12 mouse cellular contexts compared by ENCODE assay signal in the genomic region with DNA sequence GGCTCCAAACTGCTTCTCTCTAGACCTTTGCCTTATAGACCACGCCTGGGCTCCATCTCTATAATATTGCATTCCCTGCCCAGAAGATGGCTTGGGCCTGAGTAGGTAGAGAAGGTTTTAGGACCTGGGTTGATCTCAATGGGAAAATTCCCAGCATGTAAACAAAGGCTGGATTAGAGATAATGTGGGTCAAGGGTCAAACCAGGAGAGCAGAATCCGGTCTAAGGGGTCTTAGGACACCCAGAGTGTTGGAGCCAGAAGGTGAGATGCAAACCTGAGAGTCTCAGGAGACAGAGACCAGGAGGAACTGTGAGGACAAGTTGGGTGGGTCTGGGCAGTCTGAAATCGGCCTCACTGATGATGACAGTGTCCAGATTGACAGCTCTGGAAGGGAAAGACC. TPM values are rescaled to one million over a fixed set of nuclear protein-coding genes. Genes with fewer than 3 reads are reported as not detected.
DNase-seq lines count a peak whose midpoint lies in the region; ATAC-seq and TF ChIP-seq lines count a peak whose summit lies in the region.
"Had no signal": no experiment of that assay in that cellular context is flagged by ENCODE, and none has a peak within 500 bp of the region (broad histone marks: within the 10 kb centered on the region; RNA-seq: fewer than 3 reads in every experiment).

No protein-coding gene starts in this region.

- DNase-seq in hindbrain, embryonic 10.5 days (ENCODE audit: low spot score): no peak
- no peak for DNase-seq in lung, postnatal 0 days (ENCODE audit: low spot score)
- DNase-seq in lung, postnatal 36 days: no peak
- DNase-seq in cerebellum, adult 11-12 months: no peak
- DNase-seq in cerebellum, postnatal 4 days (ENCODE audit: low spot score in 2 of 2): no peak
- DNase-seq: kidney, adult 9 months; layer of hippocampus, postnatal 36 days; lung, adult 18-20 months; right cerebral cortex, postnatal 4 days had no signal

- no peak overlapping the region for H3K4me2 ChIP-seq in hindbrain, embryonic 16.5 days (ENCODE audit: low read length)
- no peak overlapping the region for H3K4me2 ChIP-seq in lung, postnatal 0 days (replicated peaks; ENCODE audit: low read depth, low read length)
- no peak overlapping the region for H3K4me2 ChIP-seq in intestine, postnatal 0 days (replicated peaks; ENCODE audit: low read depth)
- H3K4me2 ChIP-seq in stomach, embryonic 15.5 days: no peak overlapping the region

- no peak for ATAC-seq in hindbrain, embryonic 16.5 days
- ATAC-seq in lung, postnatal 0 days: no peak
- no peak for ATAC-seq in intestine, postnatal 0 days
- no peak for ATAC-seq in stomach, embryonic 15.5 days (ENCODE audit: insufficient read depth, low FRiP score, low read depth)

- H3K36me3 ChIP-seq in hindbrain, embryonic 10.5 days: no peaks in the 10 kb centered on the region
- no peaks in the 10 kb centered on the region for H3K36me3 ChIP-seq in hindbrain, embryonic 16.5 days (ENCODE audit: control insufficient read depth, insufficient read depth, low read length)
- H3K36me3 ChIP-seq in lung, postnatal 0 days (ENCODE audit: insufficient read depth, low read length): no peaks in the 10 kb centered on the region
- no peaks in the 10 kb centered on the region for H3K36me3 ChIP-seq in intestine, postnatal 0 days (ENCODE audit: control insufficient read depth, insufficient read depth)
- H3K36me3 ChIP-seq in stomach, embryonic 15.5 days: no peaks in the 10 kb centered on the region

- TF ChIP-seq EP300 in lung, postnatal 0 days (IDR thresholded peaks at IDR 0.05): no peak

- H3K27me3 ChIP-seq in hindbrain, embryonic 10.5 days (ENCODE audit: insufficient read depth, poor library complexity, severe bottlenecking): no peaks in the 10 kb centered on the region
- H3K27me3 ChIP-seq in hindbrain, embryonic 16.5 days (replicated peaks; ENCODE audit: control insufficient read depth, insufficient read depth, low read length): no peaks in the 10 kb centered on the region
- H3K27me3 ChIP-seq in lung, postnatal 0 days (replicated peaks; ENCODE audit: insufficient read depth, low read length): no peaks in the 10 kb centered on the region
- H3K27me3 ChIP-seq in intestine, postnatal 0 days (replicated peaks; ENCODE audit: control insufficient read depth, insufficient read depth, low read length): no peaks in the 10 kb centered on the region
- H3K27me3 ChIP-seq in stomach, embryonic 15.5 days (replicated peaks): no peaks in the 10 kb centered on the region

- H3K4me1 ChIP-seq in hindbrain, embryonic 10.5 days (replicated peaks): peaks cover 11% of the 10 kb centered on the region
- no peaks in the 10 kb centered on the region for H3K4me1 ChIP-seq in hindbrain, embryonic 16.5 days (ENCODE audit: control insufficient read depth, insufficient read depth, low read depth, low read length)
- H3K4me1 ChIP-seq in lung, postnatal 0 days (ENCODE audit: insufficient read depth, low read depth, low read length): peaks cover 43% of the 10 kb centered on the region
- peaks cover 28% of the 10 kb centered on the region for H3K4me1 ChIP-seq in intestine, postnatal 0 days (replicated peaks; ENCODE audit: control insufficient read depth, insufficient read depth, low read length)
- peaks cover 36% of the 10 kb centered on the region for H3K4me1 ChIP-seq in stomach, embryonic 15.5 days

- 0 out of 2 replicates have a peak overlapping the region, but pooled peaks have one; percentile 5 for H3K27ac ChIP-seq in hindbrain, embryonic 10.5 days
- H3K27ac ChIP-seq in hindbrain, embryonic 16.5 days (ENCODE audit: low read depth, low read length): no peak overlapping the region
- H3K27ac ChIP-seq in lung, postnatal 0 days (ENCODE audit: low read length): peak overlapping the region; percentile 44; the same call in 1 of the 2 replicates
- H3K27ac ChIP-seq in intestine, postnatal 0 days (ENCODE audit: low read depth, low read length): 0 out of 2 replicates have a peak overlapping the region, but pooled peaks have one; percentile 41
- H3K27ac ChIP-seq in stomach, embryonic 15.5 days: peak overlapping the region; percentile 52; the same call in 1 of the 2 replicates

- H3K4me3 ChIP-seq in hindbrain, embryonic 10.5 days: no peak overlapping the region
- H3K4me3 ChIP-seq in hindbrain, embryonic 16.5 days (ENCODE audit: low read length): no peak overlapping the region
- no peak overlapping the region for H3K4me3 ChIP-seq in lung, postnatal 0 days (ENCODE audit: low read depth, low read length)
- H3K4me3 ChIP-seq in intestine, postnatal 0 days (ENCODE audit: low read depth, low read length): no peak overlapping the region
- H3K4me3 ChIP-seq in stomach, embryonic 15.5 days (replicated peaks): no peak overlapping the region

- no peaks in the 10 kb centered on the region for H3K9me3 ChIP-seq in hindbrain, embryonic 10.5 days
- no peaks in the 10 kb centered on the region for H3K9me3 ChIP-seq in hindbrain, embryonic 16.5 days (ENCODE audit: control insufficient read depth, low read length)
- no peaks in the 10 kb centered on the region for H3K9me3 ChIP-seq in lung, postnatal 0 days (ENCODE audit: low read length)
- H3K9me3 ChIP-seq in intestine, postnatal 0 days (ENCODE audit: control insufficient read depth): no peaks in the 10 kb centered on the region
- H3K9me3 ChIP-seq in stomach, embryonic 15.5 days: no peaks in the 10 kb centered on the region

- no peak for TF ChIP-seq CTCF in lung, postnatal 0 days (IDR thresholded peaks at IDR 0.05)
- no peak for TF ChIP-seq CTCF in intestine, postnatal 0 days (IDR thresholded peaks at IDR 0.05; ENCODE audit: low read depth)

- H3K9ac ChIP-seq in hindbrain, embryonic 16.5 days (ENCODE audit: low read depth, low read length): no peak overlapping the region
- no peak overlapping the region for H3K9ac ChIP-seq in lung, postnatal 0 days (replicated peaks; ENCODE audit: low read depth)
- H3K9ac ChIP-seq in intestine, postnatal 0 days (ENCODE audit: low read depth, low read length): no peak overlapping the region
- H3K9ac ChIP-seq in stomach, embryonic 15.5 days: no peak overlapping the region

- 50% methylated on average over 3 of the region's 3 CpGs for WGBS in hindbrain, embryonic 10.5 days
- 60% methylated on average over 3 of the region's 3 CpGs for WGBS in hindbrain, embryonic 16.5 days
- WGBS in lung, postnatal 0 days: 47% methylated on average over 3 of the region's 3 CpGs
- 36% methylated on average over 3 of the region's 3 CpGs for WGBS in intestine, postnatal 0 days
- WGBS in stomach, embryonic 15.5 days: 47% methylated on average over 3 of the region's 3 CpGs

RNA-seq across cellular contexts. Expression of gene Rock2, which starts 18.0 kb away (rescaled TPM):
- polyA plus RNA-seq in hindbrain, embryonic 10.5 days (2016; fragmentation: Nextera tagmentation; extraction: Ambion mirVana): 9.0 and 12.0 TPM in 2 replicates
- polyA plus RNA-seq in hindbrain, embryonic 16.5 days (2015; fragmentation: Nextera tagmentation; extraction: Ambion mirVana): 9.6 and 10.9 TPM in 2 replicates
- 18.2 and 22.9 TPM in 2 replicates for polyA plus RNA-seq in lung, postnatal 0 days (2015; fragmentation: Nextera tagmentation; extraction: Ambion mirVana)
- polyA plus RNA-seq in intestine, postnatal 0 days (2015; fragmentation: Nextera tagmentation; extraction: Ambion mirVana): 13.3 and 16.9 TPM in 2 replicates
- 20.5 and 21.7 TPM in 2 replicates for polyA plus RNA-seq in stomach, embryonic 15.5 days (2015; fragmentation: Nextera tagmentation; extraction: Ambion mirVana)
